ENCODE assay signal across 10 mouse cellular contexts in genomic region chr12:80598756-80599155, GRCm38 (mm10). TPM values are rescaled to one million over a fixed set of nuclear protein-coding genes. Genes with fewer than 3 reads are reported as not detected.
DNase-seq lines count a peak whose midpoint lies in the region; ATAC-seq and TF ChIP-seq lines count a peak whose summit lies in the region.
"Had no signal": no experiment of that assay in that cellular context is flagged by ENCODE, and none has a peak within 500 bp of the region (broad histone marks: within the 10 kb centered on the region; RNA-seq: fewer than 3 reads in every experiment).

No protein-coding gene starts in this region.

- H3K9ac ChIP-seq in hindbrain, embryonic 16.5 days (ENCODE audit: low read depth, low read length), result no peak overlapping the region
- H3K9ac ChIP-seq in stomach, embryonic 15.5 days, result no peak overlapping the region
- H3K9ac ChIP-seq: liver, embryonic 13.5 days had no signal

- no peaks in the 10 kb centered on the region for H3K27me3 ChIP-seq in kidney, adult 2 months (replicated peaks; ENCODE audit: control insufficient read depth, insufficient read depth, low read length)
- H3K27me3 ChIP-seq in hindbrain, embryonic 16.5 days (replicated peaks; ENCODE audit: control insufficient read depth, insufficient read depth, low read length), result no peaks in the 10 kb centered on the region
- no peaks in the 10 kb centered on the region for H3K27me3 ChIP-seq in stomach, embryonic 15.5 days (replicated peaks)
- H3K27me3 ChIP-seq: liver, embryonic 13.5 days had no signal

- no peak overlapping the region for H3K4me3 ChIP-seq in kidney, adult 2 months (ENCODE audit: insufficient read depth, low read depth, low read length)
- H3K4me3 ChIP-seq in gastrocnemius, adult 2 months, result no peak overlapping the region
- H3K4me3 ChIP-seq in hindbrain, embryonic 16.5 days (ENCODE audit: low read length), result no peak overlapping the region
- no peak overlapping the region for H3K4me3 ChIP-seq in stomach, embryonic 15.5 days (replicated peaks)
- H3K4me3 ChIP-seq: liver, embryonic 13.5 days had no signal

- ATAC-seq in hindbrain, embryonic 16.5 days, result peak; percentile 83
- ATAC-seq in stomach, embryonic 15.5 days (ENCODE audit: insufficient read depth, low FRiP score, low read depth), result no peak

- DNase-seq in kidney, adult 2 months, result peak; percentile 12
- no peak for DNase-seq in kidney, adult 11 months
- peak; percentile 28 for DNase-seq in brain, embryonic 18.5 days (ENCODE audit: low read depth, low spot score)
- DNase-seq in gastrocnemius, adult 2 months, result peak; percentile 70
- DNase-seq in lung, postnatal 14 days, result peak; percentile 56
- no peak for DNase-seq in retina, embryonic 14.5 days (ENCODE audit: low spot score)
- DNase-seq: liver, embryonic 13.5 days had no signal

- no peaks in the 10 kb centered on the region for H3K9me3 ChIP-seq in hindbrain, embryonic 16.5 days (ENCODE audit: control insufficient read depth, low read length)
- no peaks in the 10 kb centered on the region for H3K9me3 ChIP-seq in stomach, embryonic 15.5 days
- H3K9me3 ChIP-seq: G1E; liver, embryonic 13.5 days had no signal

- no peak overlapping the region for H3K27ac ChIP-seq in kidney, adult 2 months (ENCODE audit: insufficient read depth, low read depth, low read length)
- H3K27ac ChIP-seq in gastrocnemius, adult 2 months, result peak overlapping the region; percentile 73
- H3K27ac ChIP-seq in hindbrain, embryonic 16.5 days (ENCODE audit: low read depth, low read length), result peak overlapping the region; percentile 73
- H3K27ac ChIP-seq in stomach, embryonic 15.5 days, result peak overlapping the region; percentile 48; the same call in 1 of the 2 replicates
- H3K27ac ChIP-seq: liver, embryonic 13.5 days had no signal

- no peak for TF ChIP-seq POLR2A in kidney, adult 2 months (IDR thresholded peaks at IDR 0.05; ENCODE audit: low read depth, low read length)

- TF ChIP-seq CTCF in kidney, adult 2 months (conservative IDR thresholded peaks at IDR 0.05; ENCODE audit: insufficient read depth, insufficient read length, low read depth, low read length), result no peak
- TF ChIP-seq CTCF in gastrocnemius, adult 2 months (IDR thresholded peaks at IDR 0.05), result peak; percentile 18; the same call in 1 of the 2 replicates

- no peaks in the 10 kb centered on the region for H3K36me3 ChIP-seq in kidney, adult 2 months (ENCODE audit: control insufficient read depth, insufficient read depth, low read length)
- 0 out of 2 replicates have a peak, but pooled peaks cover 2% of the 10 kb centered on the region for H3K36me3 ChIP-seq in hindbrain, embryonic 16.5 days (ENCODE audit: control insufficient read depth, insufficient read depth, low read length)
- H3K36me3 ChIP-seq in stomach, embryonic 15.5 days, result no peaks in the 10 kb centered on the region
- H3K36me3 ChIP-seq: G1E; liver, embryonic 13.5 days had no signal

- intact Hi-C loops in gastrocnemius, adult 2 months (cut with DNase I), result no loop called here

- H3K4me2 ChIP-seq in hindbrain, embryonic 16.5 days (ENCODE audit: low read length), result no peak overlapping the region
- no peak overlapping the region for H3K4me2 ChIP-seq in stomach, embryonic 15.5 days
- H3K4me2 ChIP-seq: liver, embryonic 13.5 days had no signal

- no peaks in the 10 kb centered on the region for H3K4me1 ChIP-seq in kidney, adult 2 months (ENCODE audit: control insufficient read depth, insufficient read depth, low read length)
- peaks cover 8% of the 10 kb centered on the region for H3K4me1 ChIP-seq in hindbrain, embryonic 16.5 days (ENCODE audit: control insufficient read depth, insufficient read depth, low read depth, low read length)
- peaks cover 22% of the 10 kb centered on the region for H3K4me1 ChIP-seq in stomach, embryonic 15.5 days

- WGBS in kidney, adult 2 months, result 63% methylated on average over 6 of the region's 6 CpGs
- 32% methylated on average over 6 of the region's 6 CpGs for WGBS in hindbrain, embryonic 16.5 days
- 45% methylated on average over 6 of the region's 6 CpGs for WGBS in stomach, embryonic 15.5 days

RNA-seq across cellular contexts. Expression of gene Slc39a9, which starts 44.9 kb away (rescaled TPM):
- 48.3 and 58.2 TPM in 2 replicates for polyA plus RNA-seq in kidney, adult 2 months (2012; rRNA removed)
- total RNA-seq in gastrocnemius, adult 2 months (2021), result 10 to 100 TPM in 1 of 2 experiments, 1 to 10 TPM in 1; 7.8 to 11.6 TPM
- 23.8 and 26.7 TPM in 2 replicates for polyA plus RNA-seq in hindbrain, embryonic 16.5 days (2015; fragmentation: Nextera tagmentation; extraction: Ambion mirVana)
- 24.4 and 27.7 TPM in 2 replicates for polyA plus RNA-seq in stomach, embryonic 15.5 days (2015; fragmentation: Nextera tagmentation; extraction: Ambion mirVana)

RNA-seq across cellular contexts. Expression of gene Erh, which starts 45.4 kb away (rescaled TPM):
- polyA plus RNA-seq in kidney, adult 2 months (2012; rRNA removed), result 23.3 and 36.8 TPM in 2 replicates
- 10 to 100 TPM; 14.4 to 17.7 TPM for total RNA-seq in gastrocnemius, adult 2 months (2021)
- 251 and 253 TPM in 2 replicates for polyA plus RNA-seq in hindbrain, embryonic 16.5 days (2015; fragmentation: Nextera tagmentation; extraction: Ambion mirVana)
- 258 and 269 TPM in 2 replicates for polyA plus RNA-seq in stomach, embryonic 15.5 days (2015; fragmentation: Nextera tagmentation; extraction: Ambion mirVana)

Comparison
In these comparisons a context has a peak if more than half of its experiments do, and no peak if none do; other contexts are left out.
1. DNase-seq: peak in kidney, adult 2 months (single experiment), brain, embryonic 18.5 days (single experiment), gastrocnemius, adult 2 months (single experiment) and lung, postnatal 14 days (single experiment); none in kidney, adult 11 months (single experiment) and retina, embryonic 14.5 days (single experiment).